Mouse (Mus musculus) CH12.LX (cell line): Measurements from ENCODE around the gene Anks1b. TPM values are rescaled to one million over a fixed set of nuclear protein-coding genes. Genes with fewer than 3 reads are reported as not detected.
A peak's percentile ranks its signal among the peaks of the same experiment; 100 is the strongest.

Source experiments
- DNase-seq: peaks from one replicate; pipeline ENCODE4 v3.0.0-alpha.2; 2013; ENCODE audit errors: extremely low read depth
- H3K27ac ChIP-seq: 2 replicates; pipeline ENCODE4 v1.5.1; 2012; ENCODE audit warnings: low read depth, mild to moderate bottlenecking, control low read depth, moderate library complexity; ENCODE audit not compliant: insufficient read depth
- H3K27me3 ChIP-seq: replicated peaks from 2 replicates; pipeline ENCODE3; 2012; ENCODE audit warnings: inconsistent platforms
- H3K36me3 ChIP-seq, 2 experiments: replicated peaks in 1 of 2; 2 replicates each; pipeline versions ENCODE3 to v1.6.1; 2012; ENCODE audit warnings: inconsistent platforms in 1 of 2, low read length in 1 of 2, mild to moderate bottlenecking in 1 of 2, mixed read lengths in 1 of 2, moderate library complexity in 1 of 2; ENCODE audit not compliant: control insufficient read depth in 1 of 2, insufficient read depth in 1 of 2
- H3K4me1 ChIP-seq, 2 experiments: 2 replicates each; pipeline ENCODE4 v1.6.1; 2012; ENCODE audit warnings: inconsistent platforms in 1 of 2, moderate library complexity in 1 of 2; ENCODE audit not compliant: insufficient read depth in 2 of 2, control insufficient read depth in 1 of 2
- H3K4me2 ChIP-seq: 2 replicates; pipeline ENCODE4 v1.6.1; 2012; ENCODE audit warnings: low read depth, mild to moderate bottlenecking, control low read depth; ENCODE audit not compliant: poor library complexity, insufficient read depth, severe bottlenecking
- H3K4me3 ChIP-seq, 3 experiments: fragments of 150-350 bp in 1 of 3; sonication (generic) in 1 of 3; replicated peaks in 1 of 3; 2 replicates each; pipeline versions ENCODE3 to v1.5.1; 2011 to 2012; ENCODE audit warnings: low read depth in 2 of 3, low read length in 2 of 3, mild to moderate bottlenecking in 2 of 3, moderate library complexity in 2 of 3, control low read depth in 1 of 3, improper control_type of control experiment in 1 of 3, inconsistent platforms in 1 of 3, mixed read lengths in 1 of 3; ENCODE audit not compliant: poor library complexity in 1 of 3
- H3K79me2 ChIP-seq: replicated peaks from 2 replicates; pipeline ENCODE4 v1.6.1; 2012; ENCODE audit warnings: mild to moderate bottlenecking, moderate library complexity; ENCODE audit not compliant: control insufficient read depth, poor library complexity, insufficient read depth, severe bottlenecking; ENCODE audit errors: extremely low read depth
- H3K9ac ChIP-seq: 2 replicates; pipeline ENCODE4 v1.6.1; 2012; ENCODE audit warnings: low read depth, mild to moderate bottlenecking, control low read depth, moderate library complexity; ENCODE audit not compliant: insufficient read depth
- H3K9me3 ChIP-seq: replicated peaks from 2 replicates; pipeline ENCODE3; 2012; ENCODE audit warnings: low read length, inconsistent platforms, mixed read lengths
- BHLHE40 ChIP-seq: IDR thresholded peaks from 2 replicates; pipeline ENCODE4 v1.6.1; 2011; ENCODE audit warnings: mild to moderate bottlenecking, low read depth, low read length, improper control_type of control experiment
- CHD1 ChIP-seq: IDR thresholded peaks from 2 replicates; pipeline ENCODE4 v1.6.1; 2012; ENCODE audit warnings: low read depth, low read length, improper control_type of control experiment, inconsistent platforms
- CHD2 ChIP-seq: IDR thresholded peaks from 2 replicates; pipeline ENCODE4 v1.6.1; 2011; ENCODE audit warnings: low read length, improper control_type of control experiment
- CTCF ChIP-seq, 2 experiments: IDR thresholded peaks in 1 of 2; conservative IDR thresholded peaks in 1 of 2; 2 replicates each; pipeline ENCODE4 v1.5.1; 2011 to 2012; ENCODE audit warnings: low read depth in 2 of 2, low read length in 2 of 2, improper control_type of control experiment in 1 of 2, inconsistent platforms in 1 of 2, mild to moderate bottlenecking in 1 of 2, moderate library complexity in 1 of 2
- ELF1 ChIP-seq: IDR thresholded peaks from 2 replicates; pipeline ENCODE4 v1.6.1; 2014; ENCODE audit warnings: low read depth, mild to moderate bottlenecking, inconsistent platforms, low read length, improper control_type of control experiment
- EP300 ChIP-seq: IDR thresholded peaks from 2 replicates; pipeline ENCODE4 v1.6.1; 2011; ENCODE audit warnings: low read length, improper control_type of control experiment
- ETS1 ChIP-seq: conservative IDR thresholded peaks from 2 replicates; pipeline ENCODE4 v1.6.1; 2012; ENCODE audit warnings: low read depth, mild to moderate bottlenecking, inconsistent platforms, low read length, improper control_type of control experiment, moderate library complexity
- HCFC1 ChIP-seq: IDR thresholded peaks from 2 replicates; pipeline ENCODE4 v1.6.1; 2012; ENCODE audit warnings: low read depth, mild to moderate bottlenecking, inconsistent platforms, low read length, improper control_type of control experiment
- IRF4 ChIP-seq: IDR thresholded peaks from 2 replicates; pipeline ENCODE4 v1.6.1; 2014; ENCODE audit warnings: low read depth, mild to moderate bottlenecking, inconsistent platforms, low read length, improper control_type of control experiment
- KAT2A ChIP-seq: IDR thresholded peaks from 2 replicates; pipeline ENCODE4 v1.6.1; 2012; ENCODE audit warnings: low read length, improper control_type of control experiment, inconsistent platforms; ENCODE audit not compliant: insufficient replicate concordance
- MAX ChIP-seq: IDR thresholded peaks from 2 replicates; pipeline ENCODE4 v1.6.1; 2011; ENCODE audit warnings: low read length, improper control_type of control experiment
- MEF2A ChIP-seq: IDR thresholded peaks from 2 replicates; pipeline ENCODE4 v1.6.1; 2014; ENCODE audit warnings: low read depth, mild to moderate bottlenecking, inconsistent platforms, low read length, improper control_type of control experiment, borderline replicate concordance
- MXI1 ChIP-seq: IDR thresholded peaks from 2 replicates; pipeline ENCODE4 v1.6.1; 2011; ENCODE audit warnings: mild to moderate bottlenecking, low read depth, low read length, improper control_type of control experiment
- MYC ChIP-seq: IDR thresholded peaks from 2 replicates; pipeline ENCODE4 v1.6.1; 2011; ENCODE audit warnings: low read depth, mild to moderate bottlenecking, improper control_type of control experiment, low read length
- NRF1 ChIP-seq: IDR thresholded peaks from 2 replicates; pipeline ENCODE4 v1.6.1; 2014; ENCODE audit warnings: low read depth, mild to moderate bottlenecking, inconsistent platforms, low read length, improper control_type of control experiment, moderate library complexity
- PAX5 ChIP-seq: IDR thresholded peaks from 2 replicates; pipeline ENCODE4 v1.6.1; 2012; ENCODE audit warnings: low read length, inconsistent platforms, mixed read lengths
- POLR2A ChIP-seq: IDR thresholded peaks from 2 replicates; pipeline ENCODE4 v1.6.1; 2011; ENCODE audit warnings: low read depth, mild to moderate bottlenecking, improper control_type of control experiment, low read length
- POLR2AphosphoS2 ChIP-seq: IDR thresholded peaks from 2 replicates; pipeline ENCODE4 v1.6.1; 2011; ENCODE audit warnings: low read depth, low read length, improper control_type of control experiment
- SIN3A ChIP-seq: IDR thresholded peaks from 2 replicates; pipeline ENCODE4 v1.6.1; 2012; ENCODE audit warnings: low read length, improper control_type of control experiment, inconsistent platforms
- TBP ChIP-seq: conservative IDR thresholded peaks from 2 replicates; pipeline ENCODE4 v1.6.1; 2011; ENCODE audit warnings: low read depth, low read length, improper control_type of control experiment
- TCF12 ChIP-seq: IDR thresholded peaks from 2 replicates; pipeline ENCODE4 v1.6.1; 2014; ENCODE audit warnings: low read depth, mild to moderate bottlenecking, inconsistent platforms, low read length, improper control_type of control experiment
- UBTF ChIP-seq: IDR thresholded peaks from 2 replicates; pipeline ENCODE4 v1.6.1; 2012; ENCODE audit warnings: low read depth, mild to moderate bottlenecking, inconsistent platforms, low read length, improper control_type of control experiment, moderate library complexity
- ZKSCAN1 ChIP-seq: IDR thresholded peaks from 2 replicates; pipeline ENCODE4 v1.6.1; 2012; ENCODE audit warnings: low read depth, inconsistent platforms, low read length, improper control_type of control experiment, borderline replicate concordance
- ZMIZ1 ChIP-seq: IDR thresholded peaks from 2 replicates; pipeline ENCODE4 v1.6.1; 2012; ENCODE audit warnings: low read depth, mild to moderate bottlenecking, inconsistent platforms, low read length, improper control_type of control experiment
- dilution Hi-C: fragments of 300-500 bp; cut with MboI; formaldehyde crosslinking; loops from 2 replicates; pipeline ENCODE4 v1.14.3; 2020; ENCODE audit warnings: low sequenced_read_pairs; ENCODE audit not compliant: extremely low pct_unique_long_range_greater_than_20kb, extremely low pct_ligation_motif_present
- in situ Hi-C: fragments of 300-500 bp; cut with MboI; formaldehyde crosslinking; loops from 3 replicates; pipeline ENCODE4 v1.14.3; 2019; ENCODE audit warnings: low sequenced_read_pairs, low pct_ligation_motif_present, low pct_unique_long_range_greater_than_20kb, mixed read lengths
- polyA plus RNA-seq: library from polyadenylated mRNA; unstranded; fragments of >175 nt; gene quantifications from 2 replicates; pipeline ENCODE4 v1.2.1, GENCODE M21; 2012; ENCODE audit warnings: low read depth; ENCODE audit not compliant: insufficient read length
- total RNA-seq, 2 experiments: library from RNA; depleted of rRNA; stranded (reverse); fragments of 300-350 nt in 1 of 2; fragments of >200 nt in 1 of 2; gene quantifications; 2 replicates each; pipeline ENCODE4 v1.2.3; 2012 to 2014

Gene Anks1b
- total and polyA plus RNA-seq, 3 experiments, result 0.17 TPM; not detected in 2

DNA sequence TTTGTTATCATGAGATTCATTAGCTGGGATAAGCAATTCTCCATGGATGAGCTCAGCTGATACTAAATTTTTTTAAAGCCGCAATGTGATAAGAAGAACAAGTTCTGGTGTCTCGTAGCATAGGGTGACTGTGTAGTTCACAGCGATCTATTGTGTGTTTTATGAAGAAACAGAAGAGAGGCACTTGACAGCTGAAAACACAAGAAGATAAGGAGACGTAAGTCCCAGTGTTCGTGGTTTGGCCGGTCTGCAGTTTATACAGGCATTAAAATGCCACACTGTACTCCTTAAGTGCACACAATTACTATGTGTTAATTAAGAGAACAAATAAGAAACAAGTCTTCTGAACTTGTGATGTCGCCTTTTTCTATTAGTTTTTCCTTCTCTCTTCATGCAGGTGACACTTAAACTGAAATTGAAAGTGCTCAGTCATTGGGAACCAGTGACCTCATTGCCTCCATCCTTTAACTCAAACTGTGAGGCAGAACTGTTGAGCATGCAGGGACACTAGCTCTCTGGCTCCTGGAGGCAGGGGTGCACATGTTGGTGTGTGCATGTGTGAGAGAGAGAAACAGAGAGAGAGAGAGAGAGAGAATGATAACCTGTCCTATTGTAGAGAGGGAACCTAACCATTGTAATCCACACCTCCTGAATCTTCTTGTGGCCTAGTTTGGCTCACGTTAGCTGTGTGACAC is 935.5 kb downstream of the Anks1b start (continued):
- TF ChIP-seq HCFC1, result no peak; the same call in 1 of the 2 replicates
- no peak for TF ChIP-seq POLR2A
- peak; percentile 58; the same call in 1 of the 2 replicates for TF ChIP-seq MXI1
- peak; percentile 92 for TF ChIP-seq IRF4
- TF ChIP-seq CHD2, result peak; percentile 61; the same call in 1 of the 2 replicates
- 0 out of 2 replicates have a peak, but pooled peaks have one; percentile 32 for TF ChIP-seq SIN3A
- TF ChIP-seq UBTF, result no peak
- TF ChIP-seq POLR2AphosphoS2, result no peak
- no peak for TF ChIP-seq ZMIZ1
- peak; percentile 78 for TF ChIP-seq MAX
- TF ChIP-seq CTCF (conservative IDR thresholded peaks at IDR 0.05 in 1 of 2, IDR thresholded peaks at IDR 0.05 in 1 of 2; ENCODE audit: low read depth in 2 of 2, low read length in 2 of 2), result no peak
- TF ChIP-seq TBP, result no peak
- TF ChIP-seq ELF1, result 0 out of 2 replicates have a peak, but pooled peaks have one; percentile 11
- TF ChIP-seq MYC, result peak; percentile 81; the same call in 1 of the 2 replicates

DNA sequence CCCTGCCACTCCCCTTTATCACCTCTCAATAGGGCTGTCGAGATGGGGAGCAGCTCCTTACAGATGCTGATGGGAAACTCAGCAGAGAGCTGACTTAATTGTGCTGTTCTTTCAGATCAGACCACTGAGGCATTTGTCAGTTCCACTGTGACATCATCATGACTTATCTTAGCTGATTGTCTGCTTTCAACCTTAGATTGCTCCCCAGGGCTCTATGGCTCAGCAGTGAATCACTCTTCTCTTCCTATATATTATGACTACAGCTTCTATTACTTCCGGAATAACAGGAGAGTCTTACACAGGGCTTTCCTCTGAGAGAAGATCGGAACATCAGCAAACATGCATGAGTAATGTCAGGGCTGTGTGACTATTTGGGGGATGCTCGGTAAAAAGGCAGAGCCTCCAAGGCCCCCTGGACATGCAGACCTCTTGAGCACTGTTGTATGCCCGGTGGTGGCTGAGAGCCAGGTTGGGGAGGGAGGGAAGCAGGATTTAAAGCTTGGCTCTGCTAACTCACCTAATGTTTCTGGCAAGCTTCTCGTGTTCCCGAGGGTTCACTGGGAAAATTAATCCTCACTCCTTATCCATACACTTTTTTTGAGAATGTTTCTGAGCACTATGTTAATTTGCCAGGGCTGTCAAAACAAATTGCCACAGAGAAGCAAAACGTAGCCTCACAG is 936.7 kb downstream of the Anks1b start:
- Histone ChIP-seq H3K4me2 (no peak overlapping the region), H3K27ac (no peak overlapping the region), H3K9ac (no peak overlapping the region), H3K27me3 (no peaks in the 10 kb centered on the region), H3K79me2 (no peaks in the 10 kb centered on the region), H3K4me1 (peaks cover 14 to 47% of the 10 kb centered on the region in 2 experiments), H3K4me3 (no peak overlapping the region), H3K9me3 (peaks cover 6% of the 10 kb centered on the region), H3K36me3 (no peaks in the 10 kb centered on the region)
- dilution Hi-C loops (no loop called here), in situ Hi-C loops (loop anchor here (10.0 kb wide), 3 partner anchors 55 to 225 kb away; no protein-coding TSS in a partner anchor)
- DNase-seq, result no peak
- TF ChIP-seq KAT2A (no peak), HCFC1 (no peak), MEF2A (no peak), ZMIZ1 (no peak), MXI1 (no peak), ZKSCAN1 (no peak), MYC (no peak), IRF4 (no peak)

DNA sequence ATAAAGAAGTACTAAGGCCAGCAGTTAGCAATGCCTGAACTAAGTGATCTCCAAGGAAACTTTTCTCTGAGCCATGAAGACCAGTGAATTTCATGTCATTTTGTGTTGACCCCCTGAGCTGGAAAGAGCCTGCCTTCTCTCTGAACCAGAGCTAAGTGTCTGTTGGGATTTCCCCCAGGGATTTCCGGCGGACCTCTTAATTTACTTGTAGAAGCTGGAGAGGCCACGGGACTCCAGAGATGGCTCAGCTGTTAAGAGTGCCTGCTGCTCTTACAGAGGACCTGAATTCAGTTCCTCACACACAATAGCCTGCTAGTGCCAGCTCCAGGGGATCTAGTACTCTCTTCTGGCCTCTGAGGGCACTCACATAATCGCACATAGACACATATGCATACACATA is 938.1 kb downstream of the Anks1b start:
- dilution Hi-C loops, result no loop called here
- Histone ChIP-seq H3K4me3 (no peak overlapping the region), H3K9ac (no peak overlapping the region), H3K4me2 (no peak overlapping the region), H3K27me3 (no peaks in the 10 kb centered on the region), H3K4me1 (peaks cover 14 to 47% of the 10 kb centered on the region in 2 experiments), H3K27ac (no peak overlapping the region), H3K9me3 (peaks cover 6% of the 10 kb centered on the region), H3K79me2 (no peaks in the 10 kb centered on the region), H3K36me3 (no peaks in the 10 kb centered on the region)
- in situ Hi-C loops, result no loop called here
- DNase-seq, result peak; percentile 60
- TF ChIP-seq ZKSCAN1 (no peak), NRF1 (no peak), SIN3A (no peak), EP300 (peak; percentile 70), MEF2A (peak; percentile 32; the same call in 1 of the 2 replicates), PAX5 (no peak), TCF12 (peak; percentile 48; the same call in 1 of the 2 replicates), BHLHE40 (peak; percentile 72), CHD1 (no peak), ETS1 (peak; percentile 61), IRF4 (peak; percentile 64; the same call in 1 of the 2 replicates), TBP (no peak)
